Mouse (Mus musculus) bone marrow macrophage, adult 2 months (primary cell): Measurements from ENCODE around the gene Rgmb.

Source experiments
- CTCF ChIP-seq: IDR thresholded peaks from 2 replicates; pipeline ENCODE4 v1.5.1; 2012; ENCODE audit warnings: low read depth, mild to moderate bottlenecking, low read length, moderate library complexity
- POLR2A ChIP-seq: IDR thresholded peaks from 2 replicates; pipeline ENCODE4 v1.6.1; 2012; ENCODE audit warnings: mild to moderate bottlenecking, low read depth, low read length, borderline replicate concordance

GRCm38 (mm10) chr17:15769081-15769724 is 61.6 kb downstream of the Rgmb start:
- no peak for TF ChIP-seq POLR2A
- no peak for TF ChIP-seq CTCF
